Comparison of ENCODE assay signal across 18 mouse cellular contexts in genomic region chr14:57852961-57853360, GRCm38 (mm10). TPM values are rescaled to one million over a fixed set of nuclear protein-coding genes. Genes with fewer than 3 reads are reported as not detected.
"Had no signal": no experiment of that assay in that cellular context is flagged by ENCODE, and none has a peak within 500 bp of the region (broad histone marks: within the 10 kb centered on the region; RNA-seq: fewer than 3 reads in every experiment).

No protein-coding gene starts in this region.

- H3K4me1 ChIP-seq: lung, embryonic 15.5 days; midbrain, embryonic 13.5 days; midbrain, embryonic 15.5 days; neural tube, embryonic 12.5 days; stomach, embryonic 15.5 days had no signal

- H3K27ac ChIP-seq: lung, embryonic 15.5 days; macrophage; midbrain, embryonic 13.5 days; midbrain, embryonic 15.5 days; neural tube, embryonic 12.5 days; stomach, embryonic 15.5 days; stomach, postnatal 0 days had no signal

- H3K9ac ChIP-seq: liver, postnatal 0 days; lung, embryonic 15.5 days; midbrain, embryonic 13.5 days; midbrain, embryonic 15.5 days; neural tube, embryonic 12.5 days; stomach, embryonic 15.5 days had no signal

- DNase-seq: liver, postnatal 0 days; lung, adult 2 months; lung, postnatal 14 days; lung, postnatal 36 days; right cerebral cortex, postnatal 14 days; thymus, adult 2 months; thymus, postnatal 25 days had no signal

- H3K27me3 ChIP-seq: lung, embryonic 15.5 days; megakaryocyte, embryonic 14.5 days; midbrain, embryonic 13.5 days; midbrain, embryonic 15.5 days; neural tube, embryonic 12.5 days; stomach, embryonic 15.5 days had no signal

- H3K4me3 ChIP-seq: lung, embryonic 15.5 days; megakaryocyte, embryonic 14.5 days; midbrain, embryonic 13.5 days; midbrain, embryonic 15.5 days; neural tube, embryonic 12.5 days; stomach, embryonic 15.5 days had no signal

- H3K9me3 ChIP-seq: lung, embryonic 15.5 days; megakaryocyte, embryonic 14.5 days; midbrain, embryonic 13.5 days; midbrain, embryonic 15.5 days; neural tube, embryonic 12.5 days; stomach, embryonic 15.5 days had no signal

- H3K4me2 ChIP-seq: lung, embryonic 15.5 days; midbrain, embryonic 11.5 days; midbrain, embryonic 13.5 days; midbrain, embryonic 15.5 days; neural tube, embryonic 12.5 days; stomach, embryonic 15.5 days had no signal

- ATAC-seq: liver, postnatal 0 days; lung, postnatal 0 days; midbrain, embryonic 13.5 days; midbrain, embryonic 15.5 days had no signal

RNA-seq across cellular contexts. Expression of gene Ska3, which starts 27.0 kb away (rescaled TPM):
- total RNA-seq: neutrophil, adult 5-6 weeks had no signal
